Mouse (Mus musculus): ENCODE measurements around the gene Pla2g4b.

DNA sequence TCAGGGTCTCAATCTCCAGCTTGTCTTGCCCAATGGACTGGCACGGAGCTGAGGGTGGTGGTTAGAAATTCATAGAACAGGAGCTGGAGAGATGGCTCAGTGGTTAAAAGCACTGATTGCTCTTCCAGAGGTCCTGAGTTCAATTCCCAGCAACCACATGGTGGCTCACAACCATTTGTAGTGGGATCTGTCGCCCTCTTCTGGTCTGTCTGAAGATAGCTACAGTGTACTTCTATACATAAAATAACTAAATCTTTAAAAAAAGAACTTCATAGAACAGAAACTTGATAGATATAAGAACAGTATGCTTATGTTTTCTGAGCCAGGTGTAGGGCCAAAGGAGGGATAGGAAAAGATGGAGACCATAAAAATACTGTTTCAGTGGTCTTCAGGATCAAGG is 49.2 kb downstream of the Pla2g4b start:
- no peak for TF ChIP-seq CTCF (IDR thresholded peaks at IDR 0.05; ENCODE audit: control insufficient read depth, insufficient read depth, insufficient replicate concordance, low read depth, low read length)
- no peak for TF ChIP-seq POLR2A (IDR thresholded peaks at IDR 0.05; ENCODE audit: control insufficient read depth, low read depth, low read length)

Measured in testis, adult 2 months (tissue).